Mouse (Mus musculus) heart, embryonic 16.5 days (tissue): ENCODE data around the gene Spin1. TPM values are rescaled to one million over a fixed set of nuclear protein-coding genes. Genes with fewer than 3 reads are reported as not detected.

Experiments
- ATAC-seq: fragments of 200-750 bp; cut with Nextera tagmentation; replicated peaks from 2 replicates; pipeline ENCODE4 v1.8.0; 2017; ENCODE audit warnings: moderate number of reproducible peaks; ENCODE audit not compliant: insufficient read depth, low FRiP score; ENCODE audit errors: extremely low read depth
- H3K27ac ChIP-seq: fragments of 300-500 bp; sonication (generic); 2 replicates; pipeline ENCODE4 v1.5.1; 2014; ENCODE audit warnings: mild to moderate bottlenecking, low read length, control low read depth, moderate library complexity
- H3K27me3 ChIP-seq: fragments of 300-500 bp; sonication (generic); 2 replicates; pipeline ENCODE4 v1.6.1; 2014; ENCODE audit warnings: low read length, mixed read lengths; ENCODE audit not compliant: control insufficient read depth, insufficient read depth
- H3K36me3 ChIP-seq: fragments of 300-500 bp; sonication (generic); 2 replicates; pipeline ENCODE4 v1.6.1; 2014; ENCODE audit not compliant: control insufficient read depth, insufficient read depth
- H3K4me1 ChIP-seq: fragments of 300-500 bp; sonication (generic); 2 replicates; pipeline ENCODE4 v1.6.1; 2014; ENCODE audit warnings: low read length, mixed read lengths; ENCODE audit not compliant: control insufficient read depth, insufficient read depth
- H3K4me2 ChIP-seq: fragments of 300-500 bp; sonication (generic); 2 replicates; pipeline ENCODE4 v1.6.1; 2014; ENCODE audit warnings: low read depth, mild to moderate bottlenecking, control low read depth, low read length
- H3K4me3 ChIP-seq: fragments of 300-500 bp; sonication (generic); 2 replicates; pipeline ENCODE4 v1.5.1; 2014; ENCODE audit warnings: mild to moderate bottlenecking, control low read depth, low read length
- H3K9ac ChIP-seq: fragments of 300-500 bp; sonication (generic); 2 replicates; pipeline ENCODE4 v1.6.1; 2014; ENCODE audit warnings: low read length, control low read depth
- H3K9me3 ChIP-seq: fragments of 300-500 bp; sonication (generic); replicated peaks from 2 replicates; pipeline ENCODE4 v1.6.1; 2016; ENCODE audit warnings: low read length; ENCODE audit not compliant: control insufficient read depth
- WGBS: fragments of 180-500 bp; shearing (Covaris S2); extraction: QIAGEN DNeasy Blood & Tissue Kit; methylation state at CpG from one replicate; pipeline ENCODE4 v1.1.7; 2014; 5-methylcytosine and 5-hydroxymethylcytosine counted together
- polyA plus RNA-seq: library from polyadenylated mRNA; unstranded; fragments of >200 nt; fragmentation: Nextera tagmentation; extraction: Ambion mirVana; gene quantifications from 2 replicates; pipeline ENCODE4 v1.2.1, GENCODE M21; 2015

Gene Spin1
- polyA plus RNA-seq, 1 experiment from 2014 or later = 50.1 TPM

DNA sequence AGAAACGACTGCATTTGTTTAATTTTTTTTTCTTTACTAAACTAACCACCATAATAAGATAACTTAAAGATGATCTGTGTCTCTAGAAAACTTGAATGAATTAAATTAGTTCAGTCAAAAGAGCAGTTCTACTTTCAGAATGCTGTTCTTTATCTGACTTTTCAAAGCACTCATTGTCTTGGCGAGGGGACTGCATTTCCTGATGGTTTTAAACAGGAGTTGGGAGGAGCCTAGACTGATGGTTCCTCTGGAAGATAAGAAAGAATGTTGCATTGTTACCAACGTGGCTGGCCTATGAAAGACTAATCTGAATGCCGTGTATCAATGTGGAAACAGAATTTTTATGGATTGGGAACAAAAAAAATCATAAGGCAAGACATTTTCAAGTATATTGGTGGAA lies 20.1 kb downstream of the Spin1 start:
- Histone ChIP-seq H3K27me3 (no peaks in the 10 kb centered on the region), H3K9me3 (no peaks in the 10 kb centered on the region), H3K27ac (peak overlapping the region; percentile 72), H3K36me3 (0 out of 2 replicates have a peak, but pooled peaks cover 8% of the 10 kb centered on the region), H3K4me3 (peak overlapping the region; percentile 8; the same call in 1 of the 2 replicates), H3K4me1 (peaks cover 54% of the 10 kb centered on the region), H3K4me2 (peak overlapping the region; percentile 41), H3K9ac (no peak overlapping the region)
- WGBS = 4% methylated on average over 4 of the region's 4 CpGs
- peak; percentile 79 for ATAC-seq

DNA sequence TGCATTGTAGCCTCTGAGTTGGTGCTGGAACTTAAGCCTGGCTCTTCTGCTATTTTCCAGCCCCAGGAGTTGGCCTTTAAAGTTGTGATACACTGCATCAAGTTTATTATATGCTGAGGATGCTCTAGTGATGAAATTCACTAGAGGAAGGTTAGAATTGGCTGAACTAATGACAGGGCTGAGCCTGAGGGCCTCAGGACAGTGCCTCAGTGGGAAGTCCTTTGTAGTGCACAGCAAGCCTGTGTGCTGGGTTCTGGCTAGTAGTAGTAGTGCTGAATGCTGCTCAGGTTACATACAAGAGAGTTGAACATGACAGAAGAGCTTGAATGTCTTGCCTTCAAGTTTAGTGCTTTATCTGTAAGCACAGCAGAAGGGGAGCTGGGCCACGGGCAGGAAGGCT lies 21.3 kb downstream of the Spin1 start:
- ATAC-seq = no peak
- Histone ChIP-seq H3K27ac (peak overlapping the region; percentile 16; the same call in 1 of the 2 replicates), H3K4me2 (no peak overlapping the region), H3K9ac (no peak overlapping the region), H3K36me3 (0 out of 2 replicates have a peak, but pooled peaks cover 8% of the 10 kb centered on the region), H3K9me3 (no peaks in the 10 kb centered on the region), H3K4me1 (peaks cover 61% of the 10 kb centered on the region), H3K27me3 (no peaks in the 10 kb centered on the region), H3K4me3 (no peak overlapping the region)
- 15% methylated on average over 1 of the region's 1 CpGs for WGBS

DNA sequence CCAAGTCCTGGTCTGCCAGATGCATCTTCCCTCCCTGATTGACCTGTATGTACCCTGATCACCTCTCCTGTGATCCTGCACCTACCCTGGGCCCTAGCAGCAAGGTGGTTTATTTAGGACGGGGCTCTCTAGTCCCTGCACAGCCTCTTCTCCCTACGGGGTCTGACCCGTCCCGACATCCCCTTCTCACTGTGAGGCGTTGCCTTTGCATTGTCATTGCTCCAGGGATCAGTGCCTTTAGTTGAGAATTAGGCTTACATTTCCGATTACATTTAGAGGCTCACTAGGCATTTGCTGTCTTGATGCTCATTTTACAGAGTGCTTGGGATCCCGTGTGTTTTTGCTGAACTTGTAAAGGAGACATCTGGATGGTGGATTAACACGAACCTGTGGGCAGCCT lies 22.1 kb downstream of the Spin1 start:
- H3K27ac ChIP-seq = no peak overlapping the region
- WGBS = 81% methylated on average over 8 of the region's 8 CpGs
- no peaks in the 10 kb centered on the region for H3K9me3 ChIP-seq
- no peak overlapping the region for H3K4me2 ChIP-seq
- 0 out of 2 replicates have a peak, but pooled peaks cover 8% of the 10 kb centered on the region for H3K36me3 ChIP-seq
- H3K4me3 ChIP-seq = no peak overlapping the region
- no peaks in the 10 kb centered on the region for H3K27me3 ChIP-seq
- no peak overlapping the region for H3K9ac ChIP-seq
- H3K4me1 ChIP-seq = peaks cover 63% of the 10 kb centered on the region
- ATAC-seq = no peak

DNA sequence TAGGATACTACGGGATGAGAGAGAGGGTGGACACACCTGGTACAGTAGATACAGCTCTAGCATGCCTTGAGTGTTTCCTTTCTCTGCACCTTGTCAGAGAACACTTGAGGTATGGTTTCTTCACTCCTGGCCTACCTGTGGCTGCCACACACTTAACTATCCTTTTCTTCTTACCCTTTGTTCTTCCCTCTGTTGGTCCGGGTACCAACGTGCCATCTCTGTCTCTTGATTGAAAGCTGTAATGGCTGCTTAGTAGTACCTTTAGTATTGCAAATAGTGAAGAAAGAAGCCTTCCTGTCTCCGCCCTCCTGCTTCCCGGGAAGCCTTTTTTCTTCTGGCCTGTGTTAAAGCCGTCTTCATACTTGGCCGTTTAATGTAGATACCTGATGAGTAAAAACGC lies 24.7 kb downstream of the Spin1 start:
- Histone ChIP-seq H3K4me3 (no peak overlapping the region), H3K27ac (no peak overlapping the region), H3K9ac (no peak overlapping the region), H3K4me1 (peaks cover 50% of the 10 kb centered on the region), H3K36me3 (peaks cover 8% of the 10 kb centered on the region; the same call in 1 of the 2 replicates), H3K27me3 (no peaks in the 10 kb centered on the region), H3K4me2 (no peak overlapping the region), H3K9me3 (no peaks in the 10 kb centered on the region)
- ATAC-seq = no peak
- WGBS = 65% methylated on average over 8 of the region's 8 CpGs

DNA sequence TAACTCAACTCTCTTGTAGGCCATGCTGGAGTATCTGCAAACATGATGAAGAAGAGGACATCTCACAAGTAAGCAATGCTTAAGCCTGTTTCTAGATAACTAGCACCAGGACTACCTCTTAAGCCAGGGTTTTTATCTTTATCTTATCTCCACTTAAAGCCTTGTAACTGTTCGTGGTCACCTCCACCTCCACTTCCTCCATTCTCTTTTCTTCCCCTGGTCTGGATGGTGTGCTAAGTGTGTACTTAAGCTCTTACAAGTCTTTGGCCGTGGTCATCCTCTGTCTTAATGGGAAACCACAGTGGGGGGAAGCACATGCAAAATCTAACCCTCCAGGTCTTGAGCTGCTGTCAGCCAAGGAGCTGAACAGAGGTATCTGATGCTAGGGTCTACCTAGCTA lies 27.2 kb downstream of the Spin1 start:
- Histone ChIP-seq H3K4me3 (no peak overlapping the region), H3K9ac (no peak overlapping the region), H3K4me2 (no peak overlapping the region), H3K9me3 (no peaks in the 10 kb centered on the region), H3K36me3 (peaks cover 15% of the 10 kb centered on the region), H3K27ac (no peak overlapping the region), H3K4me1 (peaks cover 25% of the 10 kb centered on the region), H3K27me3 (no peaks in the 10 kb centered on the region)
- 43% methylated on average over 2 of the region's 2 CpGs for WGBS
- ATAC-seq = no peak

DNA sequence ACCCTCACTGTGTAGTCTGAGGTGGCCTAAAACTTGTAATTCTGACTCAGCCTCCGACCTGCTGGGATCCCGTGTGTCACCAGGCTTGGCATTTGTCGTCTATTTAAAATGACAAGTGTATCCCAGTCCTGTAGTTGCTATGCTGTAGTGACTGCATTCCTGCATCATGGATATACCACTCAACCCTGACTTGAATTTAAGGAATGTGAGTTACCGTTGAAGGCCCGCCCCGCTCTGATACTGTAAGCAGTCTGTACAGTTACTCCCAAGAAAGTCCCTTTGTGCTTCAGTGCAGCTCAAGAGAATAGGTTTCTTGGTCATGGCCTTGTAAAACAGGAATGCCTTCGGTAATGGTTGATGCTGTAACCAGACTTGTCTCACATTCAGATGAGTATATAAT lies 27.7 kb downstream of the Spin1 start:
- H3K36me3 ChIP-seq = peaks cover 15% of the 10 kb centered on the region
- peak; percentile 41; the same call in 1 of the 2 replicates for ATAC-seq
- H3K27me3 ChIP-seq = no peaks in the 10 kb centered on the region
- peaks cover 25% of the 10 kb centered on the region for H3K4me1 ChIP-seq
- no peaks in the 10 kb centered on the region for H3K9me3 ChIP-seq
- H3K9ac ChIP-seq = no peak overlapping the region
- H3K4me3 ChIP-seq = no peak overlapping the region
- WGBS = 46% methylated on average over 7 of the region's 7 CpGs
- no peak overlapping the region for H3K4me2 ChIP-seq
- H3K27ac ChIP-seq = peak overlapping the region; percentile 23; the same call in 1 of the 2 replicates

DNA sequence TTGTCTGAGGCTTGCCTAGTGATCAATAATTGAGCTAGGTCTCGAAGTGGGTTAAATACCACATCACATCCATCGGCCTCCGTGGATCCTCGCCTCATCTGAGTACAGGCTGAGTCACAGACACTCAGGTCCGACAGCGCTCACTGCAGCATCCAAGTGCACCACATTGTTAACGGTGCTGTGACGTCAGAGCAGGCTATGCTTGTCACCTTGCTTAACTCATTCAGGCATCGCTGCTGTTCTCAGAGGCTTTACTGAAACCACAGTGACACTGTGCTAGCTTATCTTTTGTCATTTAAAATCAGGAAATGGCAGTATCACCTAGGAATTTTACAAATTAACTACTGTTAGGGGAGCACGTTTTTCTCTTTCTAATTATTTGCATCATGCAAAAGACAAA lies 30.5 kb downstream of the Spin1 start:
- Histone ChIP-seq H3K36me3 (peaks cover 7% of the 10 kb centered on the region), H3K27ac (no peak overlapping the region), H3K4me3 (no peak overlapping the region), H3K4me2 (no peak overlapping the region), H3K27me3 (no peaks in the 10 kb centered on the region), H3K4me1 (peaks cover 16% of the 10 kb centered on the region), H3K9ac (no peak overlapping the region), H3K9me3 (no peaks in the 10 kb centered on the region)
- ATAC-seq = no peak
- 70% methylated on average over 10 of the region's 10 CpGs for WGBS

DNA sequence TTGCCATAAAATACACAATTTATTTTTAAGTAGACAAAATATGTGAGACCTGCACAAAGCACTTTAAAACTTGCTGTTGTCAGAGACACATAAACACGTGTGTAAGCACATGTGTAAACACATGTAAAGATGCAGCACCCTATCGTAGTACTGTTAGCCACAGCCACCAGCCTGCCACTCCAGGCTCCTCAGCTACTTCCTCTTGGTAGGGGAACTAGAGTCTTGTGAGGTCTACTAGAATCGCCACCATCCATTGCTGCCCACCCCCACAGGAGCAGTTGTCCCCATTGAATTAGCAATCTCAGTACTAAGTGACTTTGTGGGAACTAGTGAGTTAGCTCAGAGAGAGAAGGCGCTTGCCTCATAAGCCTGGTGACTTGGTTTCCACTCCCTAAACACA lies 35.6 kb downstream of the Spin1 start:
- Histone ChIP-seq H3K27me3 (no peaks in the 10 kb centered on the region), H3K36me3 (peaks cover 8% of the 10 kb centered on the region; the same call in 1 of the 2 replicates), H3K27ac (no peak overlapping the region), H3K9ac (no peak overlapping the region), H3K4me1 (peaks cover 11% of the 10 kb centered on the region), H3K4me3 (no peak overlapping the region), H3K9me3 (no peaks in the 10 kb centered on the region), H3K4me2 (no peak overlapping the region)
- no peak for ATAC-seq
- 82% methylated on average over 4 of the region's 4 CpGs for WGBS

DNA sequence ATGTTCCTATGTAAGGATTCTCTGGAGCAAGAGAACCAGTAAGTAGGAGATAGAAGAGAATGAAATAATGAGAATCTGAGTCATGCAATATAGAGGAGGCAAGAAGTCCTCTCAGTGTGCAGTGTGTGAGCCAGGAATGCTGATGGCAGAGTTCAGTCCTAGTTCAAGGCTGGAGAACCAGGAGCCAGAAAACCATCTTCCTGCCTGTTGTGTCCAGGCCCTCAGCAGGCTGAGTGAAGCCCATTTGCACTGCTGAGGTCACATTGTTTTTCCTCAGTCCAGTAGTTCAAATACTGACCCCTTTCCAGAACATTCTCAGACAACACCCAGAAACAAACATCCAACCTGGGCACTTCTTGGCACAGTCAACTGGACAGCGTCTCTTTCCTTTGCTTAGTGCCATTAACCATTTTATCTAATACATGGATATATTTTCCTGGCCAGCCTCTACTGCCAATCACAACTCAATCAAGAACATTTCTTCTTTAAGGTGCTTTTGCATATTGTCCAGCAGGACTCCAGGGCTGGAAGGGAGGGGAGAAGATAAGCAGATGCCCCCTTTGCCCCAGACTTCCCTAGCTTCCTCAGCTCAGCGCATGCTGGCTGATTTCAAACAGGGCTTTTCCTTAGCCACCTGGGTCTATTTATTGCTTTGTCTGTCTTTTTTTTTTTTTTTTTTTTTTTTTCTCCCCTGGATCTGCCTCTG lies 36.5 kb downstream of the Spin1 start:
- Histone ChIP-seq H3K27ac (peak overlapping the region; percentile 48; the same call in 1 of the 2 replicates), H3K36me3 (peaks cover 12% of the 10 kb centered on the region; the same call in 1 of the 2 replicates), H3K27me3 (no peaks in the 10 kb centered on the region), H3K4me2 (no peak overlapping the region), H3K9me3 (no peaks in the 10 kb centered on the region), H3K4me1 (peaks cover 11% of the 10 kb centered on the region), H3K9ac (no peak overlapping the region), H3K4me3 (no peak overlapping the region)
- ATAC-seq = peak; percentile 18; the same call in 1 of the 2 replicates
- WGBS = 53% methylated on average over 2 of the region's 2 CpGs
